Mouse (Mus musculus) megakaryocyte, embryonic 14.5 days (primary cell): ENCODE data around the gene Gsdme. TPM values are rescaled to one million over a fixed set of nuclear protein-coding genes. Genes with fewer than 3 reads are reported as not detected.
A peak's percentile ranks its signal among the peaks of the same experiment; 100 is the strongest.

Source experiments
- H3K27me3 ChIP-seq: replicated peaks from 2 replicates; pipeline ENCODE3; 2012; ENCODE audit warnings: inconsistent platforms
- H3K36me3 ChIP-seq: replicated peaks from 2 replicates; pipeline ENCODE3; 2012; ENCODE audit warnings: low read length, inconsistent platforms, mixed read lengths
- H3K4me1 ChIP-seq: 2 replicates; pipeline ENCODE4 v1.6.1; 2012; ENCODE audit warnings: inconsistent platforms
- H3K4me3 ChIP-seq: replicated peaks from 2 replicates; pipeline ENCODE3; 2012; ENCODE audit warnings: moderate library complexity, mild to moderate bottlenecking, inconsistent platforms
- H3K9me3 ChIP-seq: 2 replicates; pipeline ENCODE4 v1.6.1; 2012; ENCODE audit warnings: inconsistent platforms
- FLI1 ChIP-seq: IDR thresholded peaks from 2 replicates; pipeline ENCODE4 v1.6.1; 2012; ENCODE audit warnings: low read length, inconsistent platforms, mixed read lengths
- GATA1 ChIP-seq: IDR thresholded peaks from 3 replicates; pipeline ENCODE4 v1.6.1; 2012; ENCODE audit warnings: mixed read lengths, low read length, inconsistent platforms, borderline replicate concordance
- polyA plus RNA-seq: library from polyadenylated mRNA; stranded (reverse); fragments of >175 nt; gene quantifications from 2 replicates; pipeline ENCODE4 v1.2.3, GENCODE M21; 2012; ENCODE audit warnings: low replicate concordance; ENCODE audit not compliant: insufficient read depth

The Gsdme gene
- polyA plus RNA-seq, 1 experiment: 1.5 TPM

GRCm38 (mm10) chr6:50291650-50292049 lies 28.0 kb upstream of the Gsdme start:
- Histone ChIP-seq H3K27me3 (no peaks in the 10 kb centered on the region), H3K4me1 (peaks cover 70% of the 10 kb centered on the region), H3K9me3 (peaks cover 5% of the 10 kb centered on the region; the same call in 1 of the 2 replicates), H3K4me3 (peak overlapping the region; percentile 35), H3K36me3 (peaks cover 49% of the 10 kb centered on the region)
- TF ChIP-seq GATA1 (no peak), FLI1 (no peak)

GRCm38 (mm10) chr6:50286881-50287280 lies 23.2 kb upstream of the Gsdme start:
- Histone ChIP-seq H3K36me3 (peaks cover 33% of the 10 kb centered on the region), H3K4me3 (no peak overlapping the region), H3K27me3 (no peaks in the 10 kb centered on the region), H3K9me3 (peaks cover 21% of the 10 kb centered on the region), H3K4me1 (peaks cover 54% of the 10 kb centered on the region)
- TF ChIP-seq GATA1 (no peak), FLI1 (no peak)

GRCm38 (mm10) chr6:50279642-50280041 lies 16.0 kb upstream of the Gsdme start:
- H3K4me1 ChIP-seq: peaks cover 25% of the 10 kb centered on the region
- peaks cover 4% of the 10 kb centered on the region for H3K9me3 ChIP-seq
- H3K36me3 ChIP-seq: peaks cover 3% of the 10 kb centered on the region
- TF ChIP-seq GATA1: no peak
- no peak for TF ChIP-seq FLI1
- H3K27me3 ChIP-seq: peaks cover 4% of the 10 kb centered on the region
- H3K4me3 ChIP-seq: no peak overlapping the region

- Histone ChIP-seq H3K4me3 (no peak overlapping the region), H3K4me1 (peaks cover 22% of the 10 kb centered on the region), H3K27me3 (peaks cover 4% of the 10 kb centered on the region), H3K9me3 (no peaks in the 10 kb centered on the region), H3K36me3 (no peaks in the 10 kb centered on the region)
- TF ChIP-seq FLI1: no peak
- no peak for TF ChIP-seq GATA1
Measured at GRCm38 (mm10) chr6:50273947-50274346, 10.3 kb upstream of the Gsdme start.

- H3K4me3 ChIP-seq: no peak overlapping the region
- no peaks in the 10 kb centered on the region for H3K36me3 ChIP-seq
- H3K9me3 ChIP-seq: no peaks in the 10 kb centered on the region
- H3K4me1 ChIP-seq: peaks cover 22% of the 10 kb centered on the region
- TF ChIP-seq FLI1: no peak
- no peak for TF ChIP-seq GATA1
- peaks cover 4% of the 10 kb centered on the region for H3K27me3 ChIP-seq
Measured at GRCm38 (mm10) chr6:50273416-50273815, 9.8 kb upstream of the Gsdme start.

- Histone ChIP-seq H3K4me1 (peaks cover 65% of the 10 kb centered on the region), H3K4me3 (peak overlapping the region; percentile 92), H3K36me3 (peaks cover 3% of the 10 kb centered on the region), H3K27me3 (peaks cover 3% of the 10 kb centered on the region), H3K9me3 (no peaks in the 10 kb centered on the region)
- TF ChIP-seq GATA1 (no peak), FLI1 (no peak)
Measured at GRCm38 (mm10) chr6:50262310-50262709, 1.4 kb downstream of the Gsdme start.

GRCm38 (mm10) chr6:50261922-50262261 lies 1.8 kb downstream of the Gsdme start:
- H3K27me3 ChIP-seq: peaks cover 3% of the 10 kb centered on the region
- peak overlapping the region; percentile 92 for H3K4me3 ChIP-seq
- H3K4me1 ChIP-seq: peaks cover 65% of the 10 kb centered on the region
- no peak for TF ChIP-seq GATA1
- TF ChIP-seq FLI1: no peak
- no peaks in the 10 kb centered on the region for H3K9me3 ChIP-seq
- H3K36me3 ChIP-seq: peaks cover 3% of the 10 kb centered on the region

- peaks cover 70% of the 10 kb centered on the region for H3K4me1 ChIP-seq
- H3K4me3 ChIP-seq: peak overlapping the region; percentile 92
- H3K27me3 ChIP-seq: peaks cover 3% of the 10 kb centered on the region
- H3K36me3 ChIP-seq: peaks cover 3% of the 10 kb centered on the region
- TF ChIP-seq FLI1: no peak
- no peak for TF ChIP-seq GATA1
- H3K9me3 ChIP-seq: no peaks in the 10 kb centered on the region
Measured at GRCm38 (mm10) chr6:50261201-50261921, 2.3 kb downstream of the Gsdme start.

GRCm38 (mm10) chr6:50255356-50255755 lies 8.3 kb downstream of the Gsdme start:
- peaks cover 91% of the 10 kb centered on the region for H3K4me1 ChIP-seq
- H3K27me3 ChIP-seq: no peaks in the 10 kb centered on the region
- TF ChIP-seq GATA1: no peak
- no peak for TF ChIP-seq FLI1
- H3K9me3 ChIP-seq: no peaks in the 10 kb centered on the region
- peak overlapping the region; percentile 88 for H3K4me3 ChIP-seq
- peaks cover 11% of the 10 kb centered on the region for H3K36me3 ChIP-seq

- peaks cover 14% of the 10 kb centered on the region for H3K36me3 ChIP-seq
- no peaks in the 10 kb centered on the region for H3K9me3 ChIP-seq
- H3K4me1 ChIP-seq: peaks cover 90% of the 10 kb centered on the region
- H3K4me3 ChIP-seq: peak overlapping the region; percentile 88
- no peaks in the 10 kb centered on the region for H3K27me3 ChIP-seq
- TF ChIP-seq FLI1 (no peak), GATA1 (no peak)
Measured at GRCm38 (mm10) chr6:50254723-50255184, 8.9 kb downstream of the Gsdme start.

- Histone ChIP-seq H3K36me3 (peaks cover 22% of the 10 kb centered on the region), H3K4me3 (peak overlapping the region; percentile 85), H3K4me1 (peaks cover 83% of the 10 kb centered on the region), H3K27me3 (no peaks in the 10 kb centered on the region), H3K9me3 (no peaks in the 10 kb centered on the region)
- TF ChIP-seq FLI1 (no peak), GATA1 (no peak)
Measured at GRCm38 (mm10) chr6:50252690-50253089, 11.0 kb downstream of the Gsdme start.
